Mouse (Mus musculus) lung, embryonic 15.5 days (tissue): ENCODE measurements around the gene Nxn. TPM values are rescaled to one million over a fixed set of nuclear protein-coding genes. Genes with fewer than 3 reads are reported as not detected.

ENCODE experiments used
- ATAC-seq: fragments of 200-750 bp; cut with Nextera tagmentation; 2 replicates; pipeline ENCODE4 v1.8.0; 2017; ENCODE audit warnings: moderate number of reproducible peaks, borderline replicate concordance; ENCODE audit not compliant: low FRiP score, low TSS enrichment; ENCODE audit errors: extremely low read depth
- H3K27ac ChIP-seq: fragments of 300-500 bp; sonication (generic); 2 replicates; pipeline ENCODE4 v1.5.1; 2015; ENCODE audit warnings: moderate library complexity, mild to moderate bottlenecking, inconsistent platforms
- H3K27me3 ChIP-seq: fragments of 300-500 bp; sonication (generic); 2 replicates; pipeline ENCODE4 v1.6.1; 2015; ENCODE audit warnings: inconsistent platforms
- H3K36me3 ChIP-seq: fragments of 300-500 bp; sonication (generic); 2 replicates; pipeline ENCODE4 v1.6.1; 2015; ENCODE audit warnings: inconsistent platforms
- H3K4me1 ChIP-seq: fragments of 300-500 bp; sonication (generic); 2 replicates; pipeline ENCODE4 v1.6.1; 2015; ENCODE audit warnings: inconsistent platforms
- H3K4me2 ChIP-seq: fragments of 300-500 bp; sonication (generic); 2 replicates; pipeline ENCODE4 v1.6.1; 2015; ENCODE audit warnings: inconsistent platforms, mild to moderate bottlenecking, moderate library complexity
- H3K4me3 ChIP-seq: fragments of 300-500 bp; sonication (generic); 2 replicates; pipeline ENCODE4 v1.5.1; 2015; ENCODE audit warnings: mild to moderate bottlenecking, inconsistent platforms
- H3K9ac ChIP-seq: fragments of 300-500 bp; sonication (generic); 2 replicates; pipeline ENCODE4 v1.6.1; 2015; ENCODE audit warnings: inconsistent platforms
- H3K9me3 ChIP-seq: fragments of 300-500 bp; sonication (generic); 2 replicates; pipeline ENCODE4 v1.6.1; 2016; ENCODE audit warnings: inconsistent platforms
- WGBS: fragments of 180-500 bp; shearing (Covaris S2); methylation state at CpG from one replicate; pipeline ENCODE4 v1.1.7; 2015; 5-methylcytosine and 5-hydroxymethylcytosine counted together
- polyA plus RNA-seq: library from polyadenylated mRNA; unstranded; fragments of >200 nt; fragmentation: Nextera tagmentation; extraction: Ambion mirVana; gene quantifications from 2 replicates; pipeline ENCODE4 v1.2.1, GENCODE M21; 2015

Gene Nxn
- polyA plus RNA-seq, 1 experiment from 2014 or later = 24.4 TPM

DNA sequence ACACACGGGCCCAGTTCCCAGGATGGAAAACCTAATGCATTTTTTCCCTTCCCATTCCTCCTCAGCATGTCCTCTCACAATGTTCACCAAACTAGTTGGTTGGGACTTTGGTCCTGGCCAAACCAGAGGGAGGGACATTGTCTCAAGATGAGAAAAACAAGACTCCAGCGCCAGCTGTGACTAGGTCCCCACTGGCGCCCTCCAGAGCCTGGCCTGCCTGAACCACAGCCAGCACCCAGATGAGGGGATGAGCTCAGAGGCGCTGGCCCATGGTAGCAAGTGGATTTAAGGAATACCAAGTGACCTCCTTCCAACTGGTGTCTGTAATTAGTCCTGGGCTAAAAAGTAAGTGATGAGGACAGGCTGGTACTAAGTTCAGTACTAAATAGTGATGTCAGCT lies 22.0 kb upstream of the Nxn start:
- H3K4me2 ChIP-seq = no peak overlapping the region
- H3K9me3 ChIP-seq = no peaks in the 10 kb centered on the region
- 48% methylated on average over 4 of the region's 4 CpGs for WGBS
- no peak overlapping the region for H3K4me3 ChIP-seq
- no peak overlapping the region for H3K9ac ChIP-seq
- H3K27ac ChIP-seq = no peak overlapping the region
- no peaks in the 10 kb centered on the region for H3K27me3 ChIP-seq
- ATAC-seq = no peak
- peaks cover 59% of the 10 kb centered on the region for H3K36me3 ChIP-seq
- H3K4me1 ChIP-seq = peaks cover 12% of the 10 kb centered on the region; the same call in 1 of the 2 replicates

DNA sequence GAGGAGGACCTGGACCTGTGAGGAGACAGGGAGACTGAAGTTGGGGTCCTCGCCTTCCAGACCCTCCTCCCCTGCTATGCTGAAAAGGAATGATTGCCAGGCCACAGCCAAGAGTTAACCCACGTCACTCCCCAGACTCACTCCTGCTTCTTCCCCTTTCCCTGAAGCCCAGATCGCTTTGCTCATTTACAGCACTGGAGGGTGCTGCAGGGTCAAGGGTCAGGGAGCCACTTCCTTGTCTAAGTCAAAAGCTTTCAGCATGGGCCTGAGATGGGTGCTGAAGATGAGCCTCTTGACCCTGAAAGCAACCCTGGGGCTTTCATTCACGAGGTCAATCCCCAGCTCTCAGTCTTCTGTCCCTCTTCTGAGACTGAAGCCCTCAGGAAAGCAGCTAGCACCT lies 20.2 kb upstream of the Nxn start:
- Histone ChIP-seq H3K4me2 (no peak overlapping the region), H3K36me3 (peaks cover 71% of the 10 kb centered on the region), H3K9ac (no peak overlapping the region), H3K4me1 (no peaks in the 10 kb centered on the region), H3K27ac (0 out of 2 replicates have a peak overlapping the region, but pooled peaks have one; percentile 14), H3K9me3 (no peaks in the 10 kb centered on the region), H3K4me3 (no peak overlapping the region), H3K27me3 (no peaks in the 10 kb centered on the region)
- WGBS = 66% methylated on average over 4 of the region's 4 CpGs
- ATAC-seq = no peak

DNA sequence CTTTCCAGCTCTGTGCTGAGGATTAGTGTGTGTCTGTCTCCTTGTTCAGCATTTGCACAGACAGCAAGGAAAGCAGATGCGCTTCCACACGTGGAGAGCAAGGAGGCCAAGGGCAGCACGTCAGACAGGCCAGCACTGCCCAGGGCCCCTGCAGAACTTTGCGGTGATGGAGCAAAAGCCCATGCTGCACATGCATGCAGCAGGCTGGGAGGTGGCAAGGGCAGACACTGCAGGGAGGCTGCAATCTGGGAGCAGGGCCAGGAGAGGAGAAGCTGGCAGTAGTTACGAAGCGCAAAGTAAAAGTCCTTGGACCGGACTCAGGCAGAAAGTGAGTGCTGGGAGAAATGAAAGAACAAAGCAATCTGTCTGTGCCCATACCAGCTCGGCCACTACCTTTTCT lies 19.5 kb upstream of the Nxn start:
- Histone ChIP-seq H3K4me1 (0 out of 2 replicates have a peak, but pooled peaks cover under 1% of the 10 kb centered on the region), H3K4me2 (no peak overlapping the region), H3K27ac (0 out of 2 replicates have a peak overlapping the region, but pooled peaks have one; percentile 14), H3K36me3 (peaks cover 77% of the 10 kb centered on the region), H3K27me3 (no peaks in the 10 kb centered on the region), H3K9ac (no peak overlapping the region), H3K4me3 (no peak overlapping the region), H3K9me3 (no peaks in the 10 kb centered on the region)
- WGBS = 71% methylated on average over 8 of the region's 8 CpGs
- ATAC-seq = no peak

DNA sequence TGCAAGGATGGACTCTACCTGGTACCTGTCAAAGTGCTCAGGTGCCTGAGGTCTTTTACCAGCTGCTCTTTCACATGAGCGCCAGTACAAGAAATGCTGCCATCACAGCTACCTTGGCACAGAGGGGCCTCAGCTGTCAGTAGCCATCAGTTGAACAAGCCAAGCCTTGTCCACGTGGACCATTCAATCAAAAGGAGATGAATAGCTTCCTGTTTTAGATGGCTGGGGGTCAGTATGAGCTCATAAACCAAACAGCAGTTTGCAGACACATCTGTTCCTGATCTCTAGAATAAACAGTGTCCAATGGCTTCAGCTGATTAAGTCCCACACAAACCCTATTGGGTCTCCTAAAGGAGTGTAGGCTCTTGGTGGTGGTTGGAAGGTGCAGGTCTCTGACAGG lies 17.0 kb upstream of the Nxn start:
- no peaks in the 10 kb centered on the region for H3K9me3 ChIP-seq
- no peak overlapping the region for H3K4me3 ChIP-seq
- H3K4me2 ChIP-seq = no peak overlapping the region
- peaks cover 70% of the 10 kb centered on the region for H3K36me3 ChIP-seq
- H3K4me1 ChIP-seq = 0 out of 2 replicates have a peak, but pooled peaks cover 3% of the 10 kb centered on the region
- H3K9ac ChIP-seq = no peak overlapping the region
- 42% methylated on average over 2 of the region's 2 CpGs for WGBS
- ATAC-seq = no peak
- no peak overlapping the region for H3K27ac ChIP-seq
- no peaks in the 10 kb centered on the region for H3K27me3 ChIP-seq

DNA sequence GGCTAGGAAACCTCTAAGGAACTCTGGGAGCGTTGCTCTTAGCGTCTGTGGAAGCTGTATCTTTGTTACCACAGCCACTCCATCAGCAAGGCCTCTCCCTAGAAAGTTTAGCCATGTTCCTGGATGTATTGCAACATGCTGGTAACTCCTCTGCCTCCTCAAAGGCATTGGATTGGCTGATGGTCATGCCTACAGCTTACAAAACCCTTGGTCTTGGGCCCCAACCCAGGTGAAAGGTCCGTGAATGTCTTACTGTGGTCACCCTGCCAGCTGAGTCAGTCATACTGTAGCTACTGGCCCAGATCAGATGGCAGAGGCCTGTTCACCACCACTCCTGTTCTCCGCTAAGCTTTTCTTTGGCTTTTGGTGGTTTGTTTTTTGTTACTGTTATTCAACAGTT lies 16.1 kb upstream of the Nxn start:
- 88% methylated on average over 4 of the region's 4 CpGs for WGBS
- H3K36me3 ChIP-seq = peaks cover 70% of the 10 kb centered on the region
- ATAC-seq = no peak

DNA sequence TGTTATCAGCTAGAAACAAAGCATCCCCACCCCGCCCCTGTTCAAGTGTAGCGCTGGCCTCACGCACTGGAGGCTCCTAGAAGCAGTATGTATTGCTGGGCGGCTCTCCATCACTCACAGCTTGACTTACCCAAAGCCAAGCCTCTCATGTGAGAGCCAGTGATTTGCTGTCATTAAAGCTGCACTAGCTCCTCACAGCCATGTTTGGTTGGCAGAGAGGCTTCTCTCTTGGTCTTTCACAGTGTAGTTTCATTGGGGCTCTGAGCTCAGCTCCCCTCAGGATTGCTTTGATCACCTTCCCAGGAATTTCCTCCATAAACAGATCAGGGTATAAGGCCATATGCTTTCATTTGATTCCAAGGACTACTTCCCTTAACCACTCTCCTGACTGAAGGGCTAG lies 14.3 kb upstream of the Nxn start:
- ATAC-seq = peak; percentile 31; the same call in 1 of the 2 replicates
- 56% methylated on average over 4 of the region's 4 CpGs for WGBS
- Histone ChIP-seq H3K27me3 (no peaks in the 10 kb centered on the region), H3K4me1 (0 out of 2 replicates have a peak, but pooled peaks cover 3% of the 10 kb centered on the region), H3K27ac (peak overlapping the region; percentile 19; the same call in 1 of the 2 replicates), H3K4me3 (no peak overlapping the region), H3K9me3 (no peaks in the 10 kb centered on the region), H3K9ac (no peak overlapping the region), H3K36me3 (peaks cover 54% of the 10 kb centered on the region), H3K4me2 (no peak overlapping the region)

More for the DNA sequence above, 16.1 kb upstream of the Nxn start:
- Histone ChIP-seq H3K9ac (no peak overlapping the region), H3K4me1 (0 out of 2 replicates have a peak, but pooled peaks cover 3% of the 10 kb centered on the region), H3K27me3 (no peaks in the 10 kb centered on the region), H3K4me3 (no peak overlapping the region), H3K9me3 (no peaks in the 10 kb centered on the region), H3K27ac (no peak overlapping the region), H3K4me2 (no peak overlapping the region)

DNA sequence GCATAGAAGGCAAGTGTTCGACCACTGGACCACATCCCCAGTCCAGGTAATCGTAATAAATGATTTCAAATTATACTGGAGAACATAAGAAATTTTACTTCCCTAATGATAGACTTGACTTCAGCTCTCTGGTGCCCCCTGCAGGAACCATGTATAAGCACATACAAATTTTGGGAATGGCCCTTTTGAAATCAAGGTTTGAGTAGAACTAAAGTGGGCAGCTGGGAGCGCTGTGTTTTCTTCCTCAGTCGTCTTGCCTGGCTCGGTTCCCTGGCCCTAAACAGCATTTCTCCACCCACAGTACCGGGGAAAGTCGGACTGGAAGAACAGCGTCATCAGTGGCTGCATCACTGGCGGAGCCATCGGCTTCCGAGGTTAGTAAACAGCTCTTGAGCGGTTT lies 11.9 kb upstream of the Nxn start:
- Histone ChIP-seq H3K27me3 (no peaks in the 10 kb centered on the region), H3K36me3 (peaks cover 34% of the 10 kb centered on the region), H3K4me3 (no peak overlapping the region), H3K4me2 (no peak overlapping the region), H3K4me1 (0 out of 2 replicates have a peak, but pooled peaks cover 9% of the 10 kb centered on the region), H3K9me3 (no peaks in the 10 kb centered on the region), H3K27ac (no peak overlapping the region), H3K9ac (no peak overlapping the region)
- WGBS = 60% methylated on average over 12 of the region's 12 CpGs
- ATAC-seq = no peak

DNA sequence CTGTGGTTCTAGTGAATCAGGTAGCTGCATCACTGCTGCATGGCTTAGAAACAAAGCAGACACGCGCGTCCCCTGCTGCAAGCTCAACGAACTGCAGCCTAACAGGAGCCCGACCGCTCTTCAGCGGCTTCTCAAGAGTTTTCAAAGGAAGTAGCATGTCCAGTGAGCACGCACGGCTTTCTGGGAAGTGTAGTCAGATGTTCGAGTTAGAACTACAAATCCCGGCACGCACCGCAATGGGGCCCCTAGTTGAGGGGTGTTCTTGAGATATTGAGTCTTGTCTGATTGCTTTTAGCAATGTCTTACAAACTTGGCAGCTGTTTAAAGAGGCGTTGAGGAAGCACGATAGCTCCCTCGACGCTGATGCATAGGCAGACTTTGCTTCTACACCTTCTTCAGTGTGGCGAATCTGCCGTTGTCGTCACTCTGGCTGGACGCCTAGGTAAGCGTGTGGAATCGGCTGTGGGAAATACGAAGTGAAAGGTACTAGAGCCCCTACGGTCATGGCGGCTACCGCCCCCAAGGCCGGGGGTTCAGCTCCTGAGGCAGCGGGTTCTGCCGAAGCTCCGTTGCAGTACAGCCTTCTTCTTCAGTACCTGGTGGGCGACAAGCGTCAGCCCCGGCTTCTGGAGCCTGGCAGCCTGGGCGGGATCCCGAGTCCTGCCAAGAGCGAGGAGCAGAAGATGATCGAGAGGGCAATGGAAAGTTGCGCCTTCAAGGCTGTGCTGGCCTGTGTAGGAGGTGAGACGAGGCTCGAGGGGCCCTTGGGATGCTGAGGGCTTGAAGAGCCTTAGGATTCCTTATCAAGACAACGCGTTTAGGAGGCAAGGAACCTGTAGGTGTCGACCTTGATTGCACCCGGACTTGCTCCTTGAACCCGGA lies 8.0 kb upstream of the Nxn start, which contains the start of gene Timm22:
Gene Timm22, plus strand, starts transcription at position 251 of the 882 bp plus-strand sequence.
- Histone ChIP-seq H3K4me3 (peak within 1 kb of the TSS; percentile 88), H3K36me3 (peaks cover 3% of the 10 kb centered on the region; the same call in 1 of the 2 replicates), H3K9me3 (no peaks in the 10 kb centered on the region), H3K4me2 (peak within 1 kb of the TSS; percentile 73), H3K27ac (peak within 1 kb of the TSS; percentile 86), H3K4me1 (0 out of 2 replicates have a peak, but pooled peaks cover 5% of the 10 kb centered on the region), H3K27me3 (0 out of 2 replicates have a peak, but pooled peaks cover 5% of the 10 kb centered on the region), H3K9ac (peak within 1 kb of the TSS; percentile 92)
- peak; percentile 96 for ATAC-seq
- under 1% methylated on average over 46 of the region's 46 CpGs for WGBS

DNA sequence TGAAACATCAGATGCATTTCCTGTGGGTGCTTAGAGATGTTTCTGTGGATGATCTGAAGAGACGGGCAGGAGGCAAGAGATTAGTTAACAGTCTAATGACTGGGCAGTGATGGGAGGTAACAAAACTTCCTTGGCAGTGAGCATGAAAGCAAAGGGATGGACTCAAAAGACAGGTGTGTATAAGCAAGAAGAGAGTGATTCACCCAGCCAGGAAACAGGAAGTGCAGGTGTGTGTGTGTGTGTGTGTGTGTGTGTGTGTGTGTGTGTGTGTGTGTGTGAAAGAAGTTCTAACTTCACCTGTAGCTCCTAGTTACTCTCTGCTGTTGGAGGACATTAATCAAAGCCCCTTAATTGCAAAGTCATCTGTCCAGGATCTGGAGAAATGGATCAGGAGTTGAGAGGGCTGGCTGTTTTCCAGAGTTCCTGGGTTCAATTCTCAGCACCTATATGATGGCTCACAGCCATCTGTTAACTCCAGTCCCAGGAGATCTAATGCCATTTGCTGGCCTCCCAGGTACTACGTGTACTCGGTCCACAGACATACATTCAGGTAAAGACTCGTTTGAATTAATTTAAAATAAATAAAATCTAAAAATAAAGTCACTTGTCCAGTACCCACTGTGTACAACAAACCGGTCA lies 6.8 kb upstream of the Nxn start:
- Histone ChIP-seq H3K27me3 (0 out of 2 replicates have a peak, but pooled peaks cover 5% of the 10 kb centered on the region), H3K9me3 (no peaks in the 10 kb centered on the region), H3K4me3 (no peak overlapping the region), H3K4me2 (no peak overlapping the region), H3K36me3 (no peaks in the 10 kb centered on the region), H3K9ac (no peak overlapping the region), H3K4me1 (0 out of 2 replicates have a peak, but pooled peaks cover 5% of the 10 kb centered on the region), H3K27ac (no peak overlapping the region)
- no peak for ATAC-seq
- WGBS = 80% methylated on average over 5 of the region's 5 CpGs

DNA sequence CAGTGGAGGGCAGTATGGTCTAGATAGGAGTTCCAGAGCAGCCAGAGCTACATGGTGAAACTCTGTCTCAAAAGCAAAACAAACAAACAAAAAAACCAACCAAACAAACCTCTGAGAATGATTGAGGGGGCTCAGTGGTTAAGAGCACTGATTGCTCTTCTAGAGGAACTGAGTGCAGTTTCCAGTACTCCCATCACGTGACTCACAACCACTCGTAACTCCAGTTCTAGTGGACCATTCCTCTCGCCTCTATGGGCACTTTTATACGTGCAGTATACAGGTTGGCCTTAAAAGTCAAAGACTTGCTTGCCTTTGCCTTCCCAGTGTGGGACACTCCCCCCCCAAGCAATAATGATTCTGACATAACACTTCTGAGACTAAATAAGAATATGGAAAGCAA lies 6.2 kb upstream of the Nxn start:
- Histone ChIP-seq H3K9ac (no peak overlapping the region), H3K9me3 (no peaks in the 10 kb centered on the region), H3K27me3 (0 out of 2 replicates have a peak, but pooled peaks cover 5% of the 10 kb centered on the region), H3K4me3 (no peak overlapping the region), H3K27ac (no peak overlapping the region), H3K4me1 (0 out of 2 replicates have a peak, but pooled peaks cover 5% of the 10 kb centered on the region), H3K36me3 (no peaks in the 10 kb centered on the region), H3K4me2 (no peak overlapping the region)
- ATAC-seq = no peak
- 55% methylated on average over 4 of the region's 4 CpGs for WGBS

DNA sequence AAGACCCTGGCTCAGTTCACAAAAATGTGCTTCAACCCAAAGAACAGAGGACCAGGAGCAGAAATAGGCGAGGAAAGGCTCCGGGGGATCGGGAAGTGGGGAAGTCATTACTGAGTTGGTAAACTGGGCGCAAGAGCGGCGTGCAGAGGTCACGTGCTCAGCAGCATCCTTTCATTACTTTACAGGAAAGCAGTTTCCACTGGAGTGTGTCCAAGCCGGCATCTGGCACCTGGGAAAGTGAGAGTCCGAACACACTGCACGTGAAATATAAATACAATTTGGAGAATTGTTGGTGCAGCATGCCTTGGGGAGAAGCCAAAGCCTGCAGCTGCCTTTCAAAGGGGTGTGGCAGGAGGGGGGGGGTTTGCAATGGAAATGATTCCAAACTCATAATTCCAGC lies 2.5 kb upstream of the Nxn start:
- H3K9ac ChIP-seq = no peak overlapping the region

More for the DNA sequence above, 2.5 kb upstream of the Nxn start:
- WGBS = 56% methylated on average over 10 of the region's 10 CpGs
- no peak overlapping the region for H3K4me2 ChIP-seq
- H3K4me3 ChIP-seq = no peak overlapping the region
- no peaks in the 10 kb centered on the region for H3K36me3 ChIP-seq
- no peaks in the 10 kb centered on the region for H3K9me3 ChIP-seq
- ATAC-seq = no peak
- H3K4me1 ChIP-seq = peaks cover 11% of the 10 kb centered on the region; the same call in 1 of the 2 replicates
- no peak overlapping the region for H3K27ac ChIP-seq
- 0 out of 2 replicates have a peak, but pooled peaks cover 5% of the 10 kb centered on the region for H3K27me3 ChIP-seq
